Mouse (Mus musculus) CH12.LX (cell line): ENCODE data around the gene Dlgap1. TPM values are rescaled to one million over a fixed set of nuclear protein-coding genes. Genes with fewer than 3 reads are reported as not detected.

Experiments
- DNase-seq: peaks from one replicate; pipeline ENCODE4 v3.0.0-alpha.2; 2013; ENCODE audit errors: extremely low read depth
- H3K27ac ChIP-seq: 2 replicates; pipeline ENCODE4 v1.5.1; 2012; ENCODE audit warnings: low read depth, mild to moderate bottlenecking, control low read depth, moderate library complexity; ENCODE audit not compliant: insufficient read depth
- H3K27me3 ChIP-seq: replicated peaks from 2 replicates; pipeline ENCODE3; 2012; ENCODE audit warnings: inconsistent platforms
- H3K36me3 ChIP-seq, 2 experiments: replicated peaks in 1 of 2; 2 replicates each; pipeline versions ENCODE3 to v1.6.1; 2012; ENCODE audit warnings: inconsistent platforms in 1 of 2, low read length in 1 of 2, mild to moderate bottlenecking in 1 of 2, mixed read lengths in 1 of 2, moderate library complexity in 1 of 2; ENCODE audit not compliant: control insufficient read depth in 1 of 2, insufficient read depth in 1 of 2
- H3K4me1 ChIP-seq, 2 experiments: 2 replicates each; pipeline ENCODE4 v1.6.1; 2012; ENCODE audit warnings: inconsistent platforms in 1 of 2, moderate library complexity in 1 of 2; ENCODE audit not compliant: insufficient read depth in 2 of 2, control insufficient read depth in 1 of 2
- H3K4me2 ChIP-seq: 2 replicates; pipeline ENCODE4 v1.6.1; 2012; ENCODE audit warnings: low read depth, mild to moderate bottlenecking, control low read depth; ENCODE audit not compliant: poor library complexity, insufficient read depth, severe bottlenecking
- H3K4me3 ChIP-seq, 3 experiments: fragments of 150-350 bp in 1 of 3; sonication (generic) in 1 of 3; replicated peaks in 1 of 3; 2 replicates each; pipeline versions ENCODE3 to v1.5.1; 2011 to 2012; ENCODE audit warnings: low read depth in 2 of 3, low read length in 2 of 3, mild to moderate bottlenecking in 2 of 3, moderate library complexity in 2 of 3, control low read depth in 1 of 3, improper control_type of control experiment in 1 of 3, inconsistent platforms in 1 of 3, mixed read lengths in 1 of 3; ENCODE audit not compliant: poor library complexity in 1 of 3
- H3K79me2 ChIP-seq: replicated peaks from 2 replicates; pipeline ENCODE4 v1.6.1; 2012; ENCODE audit warnings: mild to moderate bottlenecking, moderate library complexity; ENCODE audit not compliant: control insufficient read depth, poor library complexity, insufficient read depth, severe bottlenecking; ENCODE audit errors: extremely low read depth
- H3K9ac ChIP-seq: 2 replicates; pipeline ENCODE4 v1.6.1; 2012; ENCODE audit warnings: low read depth, mild to moderate bottlenecking, control low read depth, moderate library complexity; ENCODE audit not compliant: insufficient read depth
- H3K9me3 ChIP-seq: replicated peaks from 2 replicates; pipeline ENCODE3; 2012; ENCODE audit warnings: low read length, inconsistent platforms, mixed read lengths
- BHLHE40 ChIP-seq: IDR thresholded peaks from 2 replicates; pipeline ENCODE4 v1.6.1; 2011; ENCODE audit warnings: mild to moderate bottlenecking, low read depth, low read length, improper control_type of control experiment
- CHD2 ChIP-seq: IDR thresholded peaks from 2 replicates; pipeline ENCODE4 v1.6.1; 2011; ENCODE audit warnings: low read length, improper control_type of control experiment
- ELF1 ChIP-seq: IDR thresholded peaks from 2 replicates; pipeline ENCODE4 v1.6.1; 2014; ENCODE audit warnings: low read depth, mild to moderate bottlenecking, inconsistent platforms, low read length, improper control_type of control experiment
- EP300 ChIP-seq: IDR thresholded peaks from 2 replicates; pipeline ENCODE4 v1.6.1; 2011; ENCODE audit warnings: low read length, improper control_type of control experiment
- ETS1 ChIP-seq: conservative IDR thresholded peaks from 2 replicates; pipeline ENCODE4 v1.6.1; 2012; ENCODE audit warnings: low read depth, mild to moderate bottlenecking, inconsistent platforms, low read length, improper control_type of control experiment, moderate library complexity
- HCFC1 ChIP-seq: IDR thresholded peaks from 2 replicates; pipeline ENCODE4 v1.6.1; 2012; ENCODE audit warnings: low read depth, mild to moderate bottlenecking, inconsistent platforms, low read length, improper control_type of control experiment
- IRF4 ChIP-seq: IDR thresholded peaks from 2 replicates; pipeline ENCODE4 v1.6.1; 2014; ENCODE audit warnings: low read depth, mild to moderate bottlenecking, inconsistent platforms, low read length, improper control_type of control experiment
- JUN ChIP-seq: IDR thresholded peaks from 2 replicates; pipeline ENCODE4 v1.6.1; 2011; ENCODE audit warnings: low read depth, mild to moderate bottlenecking, low read length, improper control_type of control experiment, moderate library complexity; ENCODE audit not compliant: insufficient read depth
- JUND ChIP-seq: conservative IDR thresholded peaks from 2 replicates; pipeline ENCODE4 v1.6.1; 2011; ENCODE audit warnings: low read depth, low read length, improper control_type of control experiment
- MAFK ChIP-seq: IDR thresholded peaks from 2 replicates; pipeline ENCODE4 v1.6.1; 2011; ENCODE audit warnings: low read length, improper control_type of control experiment; ENCODE audit not compliant: insufficient replicate concordance
- MAX ChIP-seq: IDR thresholded peaks from 2 replicates; pipeline ENCODE4 v1.6.1; 2011; ENCODE audit warnings: low read length, improper control_type of control experiment
- MAZ ChIP-seq: IDR thresholded peaks from 2 replicates; pipeline ENCODE4 v1.6.1; 2012; ENCODE audit warnings: low read depth, mild to moderate bottlenecking, inconsistent platforms, low read length, improper control_type of control experiment, moderate library complexity
- MEF2A ChIP-seq: IDR thresholded peaks from 2 replicates; pipeline ENCODE4 v1.6.1; 2014; ENCODE audit warnings: low read depth, mild to moderate bottlenecking, inconsistent platforms, low read length, improper control_type of control experiment, borderline replicate concordance
- MXI1 ChIP-seq: IDR thresholded peaks from 2 replicates; pipeline ENCODE4 v1.6.1; 2011; ENCODE audit warnings: mild to moderate bottlenecking, low read depth, low read length, improper control_type of control experiment
- MYC ChIP-seq: IDR thresholded peaks from 2 replicates; pipeline ENCODE4 v1.6.1; 2011; ENCODE audit warnings: low read depth, mild to moderate bottlenecking, improper control_type of control experiment, low read length
- PAX5 ChIP-seq: IDR thresholded peaks from 2 replicates; pipeline ENCODE4 v1.6.1; 2012; ENCODE audit warnings: low read length, inconsistent platforms, mixed read lengths
- POLR2A ChIP-seq: IDR thresholded peaks from 2 replicates; pipeline ENCODE4 v1.6.1; 2011; ENCODE audit warnings: low read depth, mild to moderate bottlenecking, improper control_type of control experiment, low read length
- SIN3A ChIP-seq: IDR thresholded peaks from 2 replicates; pipeline ENCODE4 v1.6.1; 2012; ENCODE audit warnings: low read length, improper control_type of control experiment, inconsistent platforms
- TBP ChIP-seq: conservative IDR thresholded peaks from 2 replicates; pipeline ENCODE4 v1.6.1; 2011; ENCODE audit warnings: low read depth, low read length, improper control_type of control experiment
- UBTF ChIP-seq: IDR thresholded peaks from 2 replicates; pipeline ENCODE4 v1.6.1; 2012; ENCODE audit warnings: low read depth, mild to moderate bottlenecking, inconsistent platforms, low read length, improper control_type of control experiment, moderate library complexity
- USF1 ChIP-seq: IDR thresholded peaks from 2 replicates; pipeline ENCODE4 v1.6.1; 2014; ENCODE audit warnings: low read depth, mild to moderate bottlenecking, inconsistent platforms, low read length, improper control_type of control experiment
- USF2 ChIP-seq: conservative IDR thresholded peaks from 2 replicates; pipeline ENCODE4 v1.6.1; 2011; ENCODE audit warnings: low read depth, low read length, improper control_type of control experiment
- ZMIZ1 ChIP-seq: IDR thresholded peaks from 2 replicates; pipeline ENCODE4 v1.6.1; 2012; ENCODE audit warnings: low read depth, mild to moderate bottlenecking, inconsistent platforms, low read length, improper control_type of control experiment
- ZNF384 ChIP-seq: IDR thresholded peaks from 2 replicates; pipeline ENCODE4 v1.6.1; 2012; ENCODE audit warnings: low read depth, low read length, improper control_type of control experiment, inconsistent platforms
- dilution Hi-C: fragments of 300-500 bp; cut with MboI; formaldehyde crosslinking; loops from 2 replicates; pipeline ENCODE4 v1.14.3; 2020; ENCODE audit warnings: low sequenced_read_pairs; ENCODE audit not compliant: extremely low pct_unique_long_range_greater_than_20kb, extremely low pct_ligation_motif_present
- in situ Hi-C: fragments of 300-500 bp; cut with MboI; formaldehyde crosslinking; loops from 3 replicates; pipeline ENCODE4 v1.14.3; 2019; ENCODE audit warnings: low sequenced_read_pairs, low pct_ligation_motif_present, low pct_unique_long_range_greater_than_20kb, mixed read lengths
- polyA plus RNA-seq: library from polyadenylated mRNA; unstranded; fragments of >175 nt; gene quantifications from 2 replicates; pipeline ENCODE4 v1.2.1, GENCODE M21; 2012; ENCODE audit warnings: low read depth; ENCODE audit not compliant: insufficient read length
- total RNA-seq, 2 experiments: library from RNA; depleted of rRNA; stranded (reverse); fragments of 300-350 nt in 1 of 2; fragments of >200 nt in 1 of 2; gene quantifications; 2 replicates each; pipeline ENCODE4 v1.2.3; 2012 to 2014

Gene Dlgap1
- total and polyA plus RNA-seq, 3 experiments = 0.51 to 2.7 (median 1.2) TPM

DNA sequence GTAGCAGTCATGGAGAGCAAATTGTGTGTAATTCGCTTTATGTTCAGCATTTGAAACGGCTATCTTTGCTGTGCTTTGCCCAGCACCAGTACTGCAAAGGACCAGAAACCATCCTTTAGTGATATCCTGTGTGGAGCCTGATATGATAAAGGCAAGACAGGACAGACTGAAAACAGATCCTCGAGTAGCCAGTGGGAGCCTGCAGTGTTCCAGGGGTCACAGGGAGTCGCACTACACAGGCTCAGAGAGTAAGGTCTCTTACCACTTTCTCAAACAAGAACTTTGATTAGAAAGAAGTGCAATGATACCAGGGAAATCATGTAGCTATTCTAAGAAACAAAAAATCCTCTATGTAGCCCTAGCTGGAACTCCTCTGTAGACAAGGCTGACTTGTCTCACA, 826.3 kb downstream of the Dlgap1 start:
- no peak overlapping the region for H3K9ac ChIP-seq
- peaks cover 2 to 11% of the 10 kb centered on the region in 2 experiments; a peak in 2 of 4 replicates for H3K4me1 ChIP-seq
- no peaks in the 10 kb centered on the region for H3K27me3 ChIP-seq
- no peak overlapping the region for H3K27ac ChIP-seq
- no peaks in the 10 kb centered on the region for H3K79me2 ChIP-seq
- in situ Hi-C loops = no loop called here
- DNase-seq = no peak
- H3K4me2 ChIP-seq = no peak overlapping the region
- TF ChIP-seq PAX5 (no peak), MAFK (no peak), BHLHE40 (no peak), POLR2A (no peak), UBTF (no peak), MAX (no peak), MEF2A (no peak), USF2 (no peak), JUND (no peak), USF1 (no peak), SIN3A (no peak), ZNF384 (no peak)
- dilution Hi-C loops = no loop called here
- H3K36me3 ChIP-seq = no peaks in the 10 kb centered on the region
- H3K4me3 ChIP-seq = no peak overlapping the region
- no peaks in the 10 kb centered on the region for H3K9me3 ChIP-seq

DNA sequence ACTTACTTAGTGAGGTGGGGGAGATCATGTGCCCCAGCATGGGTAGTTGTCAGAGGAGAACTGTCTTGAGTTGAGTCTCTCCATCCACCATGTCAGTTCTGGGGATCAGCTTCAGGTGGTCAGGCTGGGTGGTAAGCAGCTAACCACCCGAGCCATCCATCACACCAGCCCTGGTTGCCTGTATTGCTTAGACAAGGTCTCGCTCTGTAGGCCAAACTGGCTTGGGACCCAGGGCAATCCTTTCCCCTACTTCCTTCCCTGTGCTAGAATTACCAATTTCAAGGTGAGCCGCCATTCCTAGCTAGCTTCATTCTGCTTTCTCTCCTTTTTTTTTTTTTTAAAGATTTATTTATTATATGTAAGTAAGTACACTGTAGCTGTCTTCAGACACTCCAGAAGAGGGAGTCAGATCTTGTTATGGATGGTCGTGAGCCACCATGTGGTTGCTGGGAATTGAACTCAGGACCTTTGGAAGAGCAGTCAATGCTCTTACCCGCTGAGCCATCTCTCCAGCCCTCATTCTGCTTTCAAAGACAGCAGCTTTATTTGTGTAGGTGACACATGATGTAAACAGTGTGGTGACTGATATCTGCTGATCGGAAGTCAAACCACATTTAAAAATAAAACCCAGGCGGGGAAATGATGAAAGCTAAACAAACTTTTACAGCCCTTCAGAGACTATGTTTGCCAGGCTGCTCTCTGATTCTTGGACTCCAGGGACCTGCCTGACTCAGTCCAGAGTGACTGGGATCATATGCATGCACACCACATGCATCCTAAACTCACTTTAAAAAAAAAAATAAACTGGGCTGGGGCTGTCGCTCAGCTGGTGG, 828.3 kb downstream of the Dlgap1 start:
- Histone ChIP-seq H3K79me2 (no peaks in the 10 kb centered on the region), H3K4me3 (no peak overlapping the region), H3K4me1 (peaks cover 2 to 11% of the 10 kb centered on the region in 2 experiments; a peak in 2 of 4 replicates), H3K9me3 (no peaks in the 10 kb centered on the region), H3K4me2 (no peak overlapping the region), H3K9ac (no peak overlapping the region), H3K36me3 (peaks cover 0 to 2% of the 10 kb centered on the region in 2 experiments), H3K27ac (no peak overlapping the region), H3K27me3 (no peaks in the 10 kb centered on the region)
- peak; percentile 24 for DNase-seq
- dilution Hi-C loops (no loop called here), in situ Hi-C loops (no loop called here)
- TF ChIP-seq TBP (0 out of 2 replicates have a peak, but pooled peaks have one; percentile 17), JUND (no peak), MEF2A (no peak), BHLHE40 (peak; percentile 9; the same call in 1 of the 2 replicates)

DNA sequence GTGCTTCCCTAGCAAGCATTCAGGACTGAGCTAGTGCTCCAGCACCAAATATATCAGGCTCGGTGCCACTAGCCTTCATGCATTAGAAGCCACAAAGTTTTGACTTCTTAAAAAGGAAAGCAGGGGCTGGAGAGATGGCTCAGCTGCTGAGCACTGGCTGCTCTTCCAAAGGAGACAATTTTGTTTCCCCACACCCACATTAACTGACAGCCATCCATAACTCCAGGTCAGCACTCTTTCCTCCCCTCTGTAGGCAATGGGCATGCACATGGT, 828.8 kb downstream of the Dlgap1 start:
- no peak for DNase-seq
- no peaks in the 10 kb centered on the region for H3K79me2 ChIP-seq
- no peak overlapping the region for H3K27ac ChIP-seq
- dilution Hi-C loops = no loop called here
- H3K4me3 ChIP-seq = no peak overlapping the region
- TF ChIP-seq ZMIZ1 = no peak
- TF ChIP-seq PAX5 = no peak
- TF ChIP-seq CHD2 = no peak
- TF ChIP-seq IRF4 = no peak
- TF ChIP-seq EP300 = no peak
- no peak for TF ChIP-seq MAFK
- TF ChIP-seq USF1 = no peak
- no peak for TF ChIP-seq HCFC1
- TF ChIP-seq BHLHE40 = no peak
- no peak for TF ChIP-seq MAZ
- TF ChIP-seq JUND = no peak
- TF ChIP-seq MYC = no peak
- no peak for TF ChIP-seq ETS1
- TF ChIP-seq JUN = no peak
- no peak for TF ChIP-seq MXI1
- no peak for TF ChIP-seq ELF1
- H3K36me3 ChIP-seq = peaks cover 0 to 2% of the 10 kb centered on the region in 2 experiments
- H3K9me3 ChIP-seq = no peaks in the 10 kb centered on the region
- no peak overlapping the region for H3K9ac ChIP-seq
- in situ Hi-C loops = no loop called here
- H3K4me2 ChIP-seq = no peak overlapping the region
- peaks cover 2 to 11% of the 10 kb centered on the region in 2 experiments; a peak in 2 of 4 replicates for H3K4me1 ChIP-seq
- no peaks in the 10 kb centered on the region for H3K27me3 ChIP-seq
